Mouse (Mus musculus) limb, embryonic 14.5 days (tissue): ENCODE data around the gene Tspan3. TPM values are rescaled to one million over a fixed set of nuclear protein-coding genes. Genes with fewer than 3 reads are reported as not detected.

Experiments
- ATAC-seq: fragments of 200-750 bp; cut with Nextera tagmentation; 2 replicates; pipeline ENCODE4 v1.8.0; 2017; ENCODE audit warnings: low read depth, moderate number of reproducible peaks, moderate TSS enrichment; ENCODE audit not compliant: low FRiP score
- DNase-seq: peaks from one replicate; pipeline ENCODE4 v3.0.0-alpha.2; 2015; ENCODE audit warnings: low spot score
- H3K27ac ChIP-seq: fragments of 300-500 bp; sonication (generic); replicated peaks from 2 replicates; pipeline ENCODE4 v1.5.1; 2014; ENCODE audit warnings: low read depth, mild to moderate bottlenecking, low read length, moderate library complexity, mixed read lengths
- H3K27me3 ChIP-seq: fragments of 300-500 bp; sonication (generic); 2 replicates; pipeline ENCODE4 v1.6.1; 2014; ENCODE audit warnings: low read length, mixed read lengths; ENCODE audit not compliant: control insufficient read depth, insufficient read depth
- H3K36me3 ChIP-seq: fragments of 300-500 bp; sonication (generic); 2 replicates; pipeline ENCODE4 v1.6.1; 2014; ENCODE audit warnings: mild to moderate bottlenecking, low read length, moderate library complexity, mixed read lengths; ENCODE audit not compliant: control insufficient read depth, insufficient read depth
- H3K4me1 ChIP-seq: fragments of 300-500 bp; sonication (generic); 2 replicates; pipeline ENCODE4 v1.6.1; 2014; ENCODE audit warnings: antibody characterized with exemption, low read length, mixed read lengths; ENCODE audit not compliant: control insufficient read depth, insufficient read depth
- H3K4me2 ChIP-seq: fragments of 300-500 bp; sonication (generic); replicated peaks from 2 replicates; pipeline ENCODE4 v1.6.1; 2014; ENCODE audit warnings: low read depth, mild to moderate bottlenecking, low read length, moderate library complexity; ENCODE audit not compliant: severe bottlenecking
- H3K4me3 ChIP-seq: fragments of 300-500 bp; sonication (generic); replicated peaks from 2 replicates; pipeline ENCODE4 v1.5.1; 2014; ENCODE audit warnings: low read length
- H3K9ac ChIP-seq: fragments of 300-500 bp; sonication (generic); 2 replicates; pipeline ENCODE4 v1.6.1; 2014; ENCODE audit warnings: mild to moderate bottlenecking, low read depth, low read length, moderate library complexity; ENCODE audit not compliant: severe bottlenecking
- H3K9me3 ChIP-seq: fragments of 300-500 bp; sonication (generic); 2 replicates; pipeline ENCODE4 v1.6.1; 2016; ENCODE audit warnings: low read length; ENCODE audit not compliant: control insufficient read depth
- POLR2A ChIP-seq: fragments of 200-500 bp; IDR thresholded peaks from 2 replicates; pipeline ENCODE4 v1.8.0; 2012; ENCODE audit warnings: inconsistent platforms, mild to moderate bottlenecking, moderate library complexity, borderline replicate concordance; ENCODE audit not compliant: insufficient read depth, insufficient read length; ENCODE audit errors: extremely low read depth
- WGBS: fragments of 180-500 bp; shearing (Covaris S2); extraction: QIAGEN DNeasy Blood & Tissue Kit; methylation state at CpG from one replicate; pipeline ENCODE4 v1.1.7; 2014; 5-methylcytosine and 5-hydroxymethylcytosine counted together
- polyA plus RNA-seq, 2 experiments: library from polyadenylated mRNA; depleted of rRNA in 1 of 2; stranded (reverse) in 1 of 2; unstranded in 1 of 2; fragments of >200 nt; fragmentation: Nextera tagmentation in 1 of 2; extraction: Ambion mirVana in 1 of 2; gene quantifications; 2 replicates each; pipeline versions ENCODE4 v1.2.1 to v1.2.3; 2012 to 2014

The Tspan3 gene
- 359 and 443 TPM in 2 replicates for polyA plus RNA-seq (2012; rRNA removed)
- polyA plus RNA-seq (2014; fragmentation: Nextera tagmentation; extraction: Ambion mirVana), result 516 and 544 TPM in 2 replicates

DNA sequence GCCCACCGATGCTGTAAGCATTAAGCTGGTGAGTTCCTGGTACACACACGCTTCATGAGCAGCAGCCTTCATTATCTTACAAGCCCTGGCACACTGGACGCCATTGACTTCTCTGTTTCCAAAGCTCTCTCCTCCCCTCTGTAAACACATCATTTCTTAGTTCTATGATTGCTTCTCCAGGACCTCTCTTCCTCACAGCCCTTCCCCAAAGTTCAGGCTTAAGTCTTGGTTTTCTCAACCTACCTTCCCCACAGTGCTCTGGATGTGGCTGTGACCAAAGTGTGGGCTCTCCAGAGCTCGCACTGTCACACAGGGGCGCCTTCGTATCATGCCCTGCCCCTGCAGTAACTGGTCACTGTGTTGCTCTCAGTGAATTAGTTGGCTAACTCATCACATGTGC lies at the start of gene Tspan3:
Gene Tspan3 (minus strand): TSS at position 101 of the 400 bp plus-strand sequence.
- no peaks in the 10 kb centered on the region for H3K36me3 ChIP-seq
- H3K4me3 ChIP-seq, result no peak within 1 kb of the TSS
- 0 out of 2 replicates have a peak, but pooled peaks cover 2% of the 10 kb centered on the region for H3K9me3 ChIP-seq
- no peaks in the 10 kb centered on the region for H3K27me3 ChIP-seq
- no peak within 1 kb of the TSS for H3K9ac ChIP-seq
- peak within 1 kb of the TSS; percentile 39 for H3K27ac ChIP-seq
- TF ChIP-seq POLR2A, result no peak
- H3K4me1 ChIP-seq, result peaks cover 22% of the 10 kb centered on the region
- 91% methylated on average over 6 of the region's 6 CpGs for WGBS
- H3K4me2 ChIP-seq, result no peak within 1 kb of the TSS
- ATAC-seq (no peak), DNase-seq (no peak)

DNA sequence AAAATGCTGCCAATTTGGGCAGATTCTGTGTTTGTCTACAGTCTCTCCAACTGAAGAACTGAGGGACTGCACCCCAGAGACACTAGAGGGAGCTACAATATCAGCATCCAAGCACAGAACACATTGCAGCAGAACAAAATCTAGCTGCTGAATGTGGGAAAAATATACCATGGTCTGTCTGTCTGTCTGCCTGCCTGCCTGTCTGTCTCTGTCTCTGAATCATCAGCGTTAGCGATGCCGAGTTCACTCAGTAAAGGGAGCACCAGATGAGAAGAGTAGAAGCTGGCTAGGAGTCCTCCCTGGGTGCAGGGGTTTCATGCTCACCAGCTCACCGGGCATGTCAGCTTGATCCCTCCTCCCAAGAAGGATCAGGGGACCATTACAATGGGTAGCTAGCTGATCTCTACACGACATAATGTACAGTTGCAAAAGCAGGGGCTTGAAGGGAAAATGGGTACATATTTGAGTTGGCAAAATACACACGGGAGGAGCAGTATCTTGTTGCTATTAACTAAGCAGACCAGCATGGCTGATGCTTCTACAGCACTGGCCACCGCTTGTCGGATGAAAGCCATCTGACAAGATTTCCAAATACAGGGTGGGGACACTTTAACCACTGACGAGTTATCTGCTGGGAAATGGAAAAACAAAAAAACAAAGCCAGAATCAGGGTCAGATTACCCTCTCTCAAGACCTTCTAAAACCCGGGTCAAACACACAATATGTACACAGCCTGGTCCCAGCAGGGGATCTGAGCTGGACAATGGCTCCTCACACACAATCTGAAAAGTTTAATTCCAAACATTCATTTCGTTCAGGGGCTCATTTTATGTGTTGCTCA lies 48.4 kb upstream of the Tspan3 start:
- DNase-seq (peak; percentile 72), ATAC-seq (no peak; the same call in 1 of the 2 replicates)
- Histone ChIP-seq H3K27ac (no peak overlapping the region), H3K4me3 (no peak overlapping the region), H3K9me3 (no peaks in the 10 kb centered on the region), H3K4me1 (peaks cover 10% of the 10 kb centered on the region; the same call in 1 of the 2 replicates), H3K4me2 (no peak overlapping the region), H3K27me3 (no peaks in the 10 kb centered on the region), H3K9ac (no peak overlapping the region), H3K36me3 (no peaks in the 10 kb centered on the region)
- no peak for TF ChIP-seq POLR2A
- 44% methylated on average over 11 of the region's 11 CpGs for WGBS

DNA sequence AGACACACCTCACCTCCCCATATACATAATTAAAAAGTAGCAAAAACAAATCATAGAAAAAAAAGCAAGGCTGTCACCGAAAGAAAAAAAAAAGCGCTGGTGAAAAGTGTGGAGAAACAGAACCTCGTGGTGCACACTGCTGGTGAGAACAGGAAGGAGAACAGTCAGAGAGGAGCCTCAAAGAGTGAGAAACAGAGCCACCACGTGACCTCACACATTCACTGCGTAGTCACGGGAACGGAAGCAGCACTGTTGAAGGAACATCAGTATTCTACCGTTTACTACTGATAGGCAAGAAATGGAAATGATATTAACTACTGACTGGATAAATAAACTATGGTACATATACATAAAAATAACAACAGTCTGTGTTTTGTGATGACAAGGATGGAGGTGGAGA lies 43.5 kb upstream of the Tspan3 start:
- Histone ChIP-seq H3K9ac (no peak overlapping the region), H3K4me2 (no peak overlapping the region), H3K9me3 (no peaks in the 10 kb centered on the region), H3K27me3 (no peaks in the 10 kb centered on the region), H3K4me1 (0 out of 2 replicates have a peak, but pooled peaks cover 4% of the 10 kb centered on the region), H3K36me3 (peaks cover 15% of the 10 kb centered on the region), H3K27ac (no peak overlapping the region), H3K4me3 (no peak overlapping the region)
- no peak for ATAC-seq
- no peak for DNase-seq
- no peak for TF ChIP-seq POLR2A
- WGBS, result 90% methylated on average over 8 of the region's 8 CpGs

DNA sequence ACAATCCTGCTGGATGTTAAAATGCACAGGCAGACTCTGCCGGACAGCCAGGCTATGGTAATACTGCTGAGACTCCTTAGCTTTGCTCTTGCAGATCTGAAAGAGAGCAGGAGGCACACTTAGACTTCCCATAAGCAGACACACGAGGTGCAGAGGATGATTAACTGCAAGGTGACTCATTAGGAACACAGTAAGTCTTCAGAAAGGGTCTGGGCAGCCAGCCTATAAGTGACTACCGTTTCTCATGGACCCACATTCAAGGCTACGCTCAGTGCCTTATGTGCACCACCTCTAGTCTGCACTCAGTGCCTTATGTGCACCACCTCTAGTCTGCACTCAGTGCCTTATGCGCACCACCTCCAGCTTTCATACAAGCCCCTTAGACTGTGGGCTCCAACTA lies 42.2 kb upstream of the Tspan3 start:
- ATAC-seq, result no peak
- Histone ChIP-seq H3K4me1 (no peaks in the 10 kb centered on the region), H3K36me3 (peaks cover 15% of the 10 kb centered on the region), H3K4me3 (no peak overlapping the region), H3K27ac (no peak overlapping the region), H3K9ac (no peak overlapping the region), H3K9me3 (no peaks in the 10 kb centered on the region), H3K4me2 (no peak overlapping the region), H3K27me3 (no peaks in the 10 kb centered on the region)
- TF ChIP-seq POLR2A, result no peak
- 74% methylated on average over 5 of the region's 5 CpGs for WGBS
- DNase-seq, result no peak

DNA sequence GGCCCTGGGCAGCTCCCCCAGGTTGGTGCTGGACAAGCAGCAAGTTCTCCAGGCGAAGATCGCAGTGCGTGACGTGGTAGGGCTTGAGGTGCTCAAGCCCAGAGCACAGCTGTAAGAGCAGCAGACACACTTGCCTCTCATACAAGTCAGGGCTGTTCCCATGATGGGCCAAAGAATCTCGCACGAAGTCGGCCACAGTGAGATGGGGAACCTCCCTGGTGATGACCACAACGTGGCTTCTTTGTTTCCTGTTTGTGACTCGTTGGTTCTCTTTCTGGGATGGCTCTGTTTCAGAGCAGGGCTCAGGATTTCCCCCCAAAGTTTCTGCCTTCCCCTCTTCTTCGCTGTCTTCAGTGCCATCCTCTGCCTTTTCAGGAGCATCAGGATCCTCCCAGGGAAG lies 41.8 kb upstream of the Tspan3 start:
- no peak for ATAC-seq
- H3K27me3 ChIP-seq, result no peaks in the 10 kb centered on the region
- H3K4me1 ChIP-seq, result no peaks in the 10 kb centered on the region
- no peak overlapping the region for H3K9ac ChIP-seq
- TF ChIP-seq POLR2A, result no peak
- no peak overlapping the region for H3K4me2 ChIP-seq
- no peaks in the 10 kb centered on the region for H3K9me3 ChIP-seq
- H3K4me3 ChIP-seq, result no peak overlapping the region
- peaks cover 15% of the 10 kb centered on the region for H3K36me3 ChIP-seq
- no peak for DNase-seq
- WGBS, result 85% methylated on average over 10 of the region's 10 CpGs
- H3K27ac ChIP-seq, result no peak overlapping the region
